Mouse (Mus musculus): Measurements from ENCODE around the gene Dusp16.

Dusp16 gene

GRCm38 (mm10) chr6:134792141-134793045 lies at the start of gene Dusp16:
TSS of gene Dusp16 (minus strand) at chr6:134792625.
- in situ Hi-C loops (cut with MseI, MboI): no loop called here

GRCm38 (mm10) chr6:134840346-134840745 lies 47.9 kb upstream of the Dusp16 start:
- in situ Hi-C loops (cut with MseI, MboI): loop anchor here in 1 of 2 experiments (25.0 kb wide), 1 partner anchor 178 kb away; no protein-coding TSS in a partner anchor

- in situ Hi-C loops (cut with MseI, MboI): loop anchor here in 1 of 2 experiments (25.0 kb wide), 1 partner anchor 176 kb away; no protein-coding TSS in a partner anchor
Measured at GRCm38 (mm10) chr6:134838111-134838510, 45.7 kb upstream of the Dusp16 start.

- in situ Hi-C loops (cut with MseI, MboI): loop anchor here in 1 of 2 experiments (25.0 kb wide), 1 partner anchor 172 kb away; no protein-coding TSS in a partner anchor
Measured at GRCm38 (mm10) chr6:134834585-134835251, 42.3 kb upstream of the Dusp16 start.

GRCm38 (mm10) chr6:134830776-134831175 lies 38.4 kb upstream of the Dusp16 start:
- in situ Hi-C loops (cut with MseI, MboI): loop anchor here in 1 of 2 experiments (25.0 kb wide), 1 partner anchor 168 kb away; no protein-coding TSS in a partner anchor

GRCm38 (mm10) chr6:134829786-134830700 lies 37.6 kb upstream of the Dusp16 start, which contains the start of gene Crebl2:
TSS of gene Crebl2 (plus strand) at chr6:134830154.
- in situ Hi-C loops (cut with MseI, MboI): loop anchor here in 1 of 2 experiments (25.0 kb wide), 1 partner anchor 168 kb away; no protein-coding TSS in a partner anchor

- in situ Hi-C loops (cut with MseI, MboI): no loop called here
Measured at GRCm38 (mm10) chr6:134822844-134823243, 30.4 kb upstream of the Dusp16 start.

GRCm38 (mm10) chr6:134820411-134820810 lies 28.0 kb upstream of the Dusp16 start:
- in situ Hi-C loops (cut with MseI, MboI): no loop called here

- in situ Hi-C loops (cut with MseI, MboI): no loop called here
Measured at GRCm38 (mm10) chr6:134819741-134820140, 27.3 kb upstream of the Dusp16 start.

GRCm38 (mm10) chr6:134817051-134817928 lies 24.9 kb upstream of the Dusp16 start:
- in situ Hi-C loops (cut with MseI, MboI): no loop called here

GRCm38 (mm10) chr6:134813066-134813465 lies 20.6 kb upstream of the Dusp16 start:
- in situ Hi-C loops (cut with MseI, MboI): no loop called here

- in situ Hi-C loops (cut with MseI, MboI): no loop called here
Measured at GRCm38 (mm10) chr6:134807794-134808193, 15.4 kb upstream of the Dusp16 start.

- in situ Hi-C loops (cut with MseI, MboI): no loop called here
Measured at GRCm38 (mm10) chr6:134807091-134807490, 14.7 kb upstream of the Dusp16 start.

- in situ Hi-C loops (cut with MseI, MboI): no loop called here
Measured at GRCm38 (mm10) chr6:134806130-134806529, 13.7 kb upstream of the Dusp16 start.

- in situ Hi-C loops (cut with MseI, MboI): no loop called here
Measured at GRCm38 (mm10) chr6:134804736-134805277, 12.4 kb upstream of the Dusp16 start.

GRCm38 (mm10) chr6:134802641-134803043 lies 10.2 kb upstream of the Dusp16 start:
- in situ Hi-C loops (cut with MseI, MboI): no loop called here

GRCm38 (mm10) chr6:134801483-134801882 lies 9.1 kb upstream of the Dusp16 start:
- in situ Hi-C loops (cut with MseI, MboI): no loop called here

GRCm38 (mm10) chr6:134796297-134796696 lies 3.9 kb upstream of the Dusp16 start:
- in situ Hi-C loops (cut with MseI, MboI): no loop called here

- in situ Hi-C loops (cut with MseI, MboI): no loop called here
Measured at GRCm38 (mm10) chr6:134793911-134794520, 1.6 kb upstream of the Dusp16 start.

All from mouse trophoblast stem cell (cell line).